Mouse (Mus musculus) forebrain, embryonic 15.5 days (tissue): ENCODE measurements around the gene Pdzd9. TPM values are rescaled to one million over a fixed set of nuclear protein-coding genes. Genes with fewer than 3 reads are reported as not detected.

ENCODE experiments used
- ATAC-seq: fragments of 200-750 bp; cut with Nextera tagmentation; replicated peaks from 2 replicates; pipeline ENCODE4 v1.8.0; 2017; ENCODE audit warnings: mild to moderate bottlenecking, moderate TSS enrichment, moderate library complexity
- H3K27ac ChIP-seq: fragments of 300-500 bp; sonication (generic); replicated peaks from 2 replicates; pipeline ENCODE4 v1.5.1; 2015; ENCODE audit warnings: mild to moderate bottlenecking, inconsistent platforms
- H3K27me3 ChIP-seq: fragments of 300-500 bp; sonication (generic); 2 replicates; pipeline ENCODE4 v1.6.1; 2015; ENCODE audit warnings: inconsistent platforms
- H3K36me3 ChIP-seq: fragments of 300-500 bp; sonication (generic); 2 replicates; pipeline ENCODE4 v1.6.1; 2015; ENCODE audit warnings: mild to moderate bottlenecking, inconsistent platforms
- H3K4me1 ChIP-seq: fragments of 300-500 bp; sonication (generic); 2 replicates; pipeline ENCODE4 v1.6.1; 2015; ENCODE audit warnings: inconsistent platforms
- H3K4me2 ChIP-seq: fragments of 300-500 bp; sonication (generic); replicated peaks from 2 replicates; pipeline ENCODE4 v1.6.1; 2015; ENCODE audit warnings: mild to moderate bottlenecking, inconsistent platforms
- H3K4me3 ChIP-seq: fragments of 300-500 bp; sonication (generic); 2 replicates; pipeline ENCODE4 v1.5.1; 2015; ENCODE audit warnings: mild to moderate bottlenecking, inconsistent platforms
- H3K9ac ChIP-seq: fragments of 300-500 bp; sonication (generic); replicated peaks from 2 replicates; pipeline ENCODE4 v1.6.1; 2015; ENCODE audit warnings: mild to moderate bottlenecking, inconsistent platforms
- H3K9me3 ChIP-seq: fragments of 300-500 bp; sonication (generic); 2 replicates; pipeline ENCODE4 v1.6.1; 2016; ENCODE audit warnings: inconsistent platforms
- WGBS: fragments of 180-500 bp; shearing (Covaris S2); methylation state at CpG from one replicate; pipeline ENCODE4 v1.1.7; 2015; ENCODE audit warnings: mixed read lengths; 5-methylcytosine and 5-hydroxymethylcytosine counted together
- polyA plus RNA-seq: library from polyadenylated mRNA; unstranded; fragments of >200 nt; fragmentation: Nextera tagmentation; extraction: Ambion mirVana; gene quantifications from 2 replicates; pipeline ENCODE4 v1.2.1, GENCODE M21; 2015

Pdzd9 gene
- polyA plus RNA-seq, 1 experiment from 2014 or later: 0.27 TPM

DNA sequence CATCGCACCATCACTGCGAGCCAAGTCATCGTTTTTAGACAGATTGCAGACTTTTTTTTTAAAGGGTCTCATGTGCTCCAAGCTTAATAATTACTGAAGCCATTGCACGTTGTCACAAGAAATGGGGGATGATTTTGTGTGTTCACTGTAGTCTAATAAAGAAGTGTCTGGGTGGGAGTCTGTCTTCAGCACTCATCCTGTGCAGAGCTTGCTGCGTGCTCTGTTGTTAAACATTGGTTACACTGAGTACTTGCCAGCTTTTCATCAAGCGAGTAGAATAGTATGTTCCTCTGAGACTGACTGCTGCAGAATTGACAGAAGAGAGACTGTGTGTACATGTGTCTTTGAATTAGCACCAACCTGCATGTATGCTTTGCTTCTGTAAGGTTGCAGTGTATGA, 15.1 kb upstream of the Pdzd9 start:
- Histone ChIP-seq H3K27ac (peak overlapping the region; percentile 32), H3K36me3 (no peaks in the 10 kb centered on the region), H3K4me3 (no peak overlapping the region), H3K27me3 (no peaks in the 10 kb centered on the region), H3K4me2 (no peak overlapping the region), H3K4me1 (peaks cover 33% of the 10 kb centered on the region), H3K9me3 (no peaks in the 10 kb centered on the region), H3K9ac (no peak overlapping the region)
- 0 out of 2 replicates have a peak, but pooled peaks have one; percentile 26 for ATAC-seq
- 63% methylated on average over 6 of the region's 6 CpGs for WGBS

DNA sequence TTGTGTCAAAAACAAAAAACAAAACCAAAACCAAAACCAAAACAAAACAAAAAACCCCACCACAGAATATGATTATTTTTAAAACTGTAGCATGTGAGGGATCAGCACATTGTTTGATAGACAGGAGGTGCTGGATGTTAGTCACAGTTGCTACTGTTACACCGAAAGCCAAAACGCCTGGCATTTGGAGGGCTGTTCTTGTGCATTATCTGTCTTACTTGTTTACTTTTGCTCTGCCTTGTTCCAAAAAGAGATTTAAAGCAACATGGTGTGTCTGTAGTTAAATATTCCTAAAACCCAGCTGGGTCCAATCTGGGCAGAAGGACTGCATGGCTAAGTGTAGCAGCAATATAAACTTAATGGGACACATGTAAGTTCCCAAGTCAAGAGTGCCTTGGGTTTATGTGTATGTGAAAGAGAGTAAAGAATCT, 14.6 kb upstream of the Pdzd9 start:
- Histone ChIP-seq H3K27me3 (no peaks in the 10 kb centered on the region), H3K9ac (no peak overlapping the region), H3K4me2 (no peak overlapping the region), H3K9me3 (no peaks in the 10 kb centered on the region), H3K36me3 (no peaks in the 10 kb centered on the region), H3K4me3 (no peak overlapping the region), H3K27ac (peak overlapping the region; percentile 57; the same call in 1 of the 2 replicates), H3K4me1 (peaks cover 37% of the 10 kb centered on the region)
- 0 out of 2 replicates have a peak, but pooled peaks have one; percentile 41 for ATAC-seq
- 68% methylated on average over 2 of the region's 2 CpGs for WGBS

GRCm38 (mm10) chr7:120682002-120682401, 11.9 kb upstream of the Pdzd9 start:
- no peak overlapping the region for H3K9ac ChIP-seq
- no peak for ATAC-seq
- 60% methylated on average over 4 of the region's 4 CpGs for WGBS
- no peak overlapping the region for H3K4me3 ChIP-seq
- peaks cover 48% of the 10 kb centered on the region for H3K4me1 ChIP-seq
- H3K36me3 ChIP-seq: no peaks in the 10 kb centered on the region
- no peak overlapping the region for H3K4me2 ChIP-seq
- no peaks in the 10 kb centered on the region for H3K27me3 ChIP-seq
- no peak overlapping the region for H3K27ac ChIP-seq
- H3K9me3 ChIP-seq: no peaks in the 10 kb centered on the region

- no peaks in the 10 kb centered on the region for H3K27me3 ChIP-seq
- H3K27ac ChIP-seq: no peak overlapping the region
- peak overlapping the region; percentile 93 for H3K4me3 ChIP-seq
- no peaks in the 10 kb centered on the region for H3K36me3 ChIP-seq
- peak overlapping the region; percentile 74 for H3K4me2 ChIP-seq
- peaks cover 37% of the 10 kb centered on the region for H3K4me1 ChIP-seq
- ATAC-seq: no peak
- H3K9me3 ChIP-seq: no peaks in the 10 kb centered on the region
- peak overlapping the region; percentile 91 for H3K9ac ChIP-seq
- WGBS: 54% methylated on average over 8 of the region's 8 CpGs
These were observed 8.9 kb upstream of the Pdzd9 start for GRCm38 (mm10) chr7:120679023-120679422.

DNA sequence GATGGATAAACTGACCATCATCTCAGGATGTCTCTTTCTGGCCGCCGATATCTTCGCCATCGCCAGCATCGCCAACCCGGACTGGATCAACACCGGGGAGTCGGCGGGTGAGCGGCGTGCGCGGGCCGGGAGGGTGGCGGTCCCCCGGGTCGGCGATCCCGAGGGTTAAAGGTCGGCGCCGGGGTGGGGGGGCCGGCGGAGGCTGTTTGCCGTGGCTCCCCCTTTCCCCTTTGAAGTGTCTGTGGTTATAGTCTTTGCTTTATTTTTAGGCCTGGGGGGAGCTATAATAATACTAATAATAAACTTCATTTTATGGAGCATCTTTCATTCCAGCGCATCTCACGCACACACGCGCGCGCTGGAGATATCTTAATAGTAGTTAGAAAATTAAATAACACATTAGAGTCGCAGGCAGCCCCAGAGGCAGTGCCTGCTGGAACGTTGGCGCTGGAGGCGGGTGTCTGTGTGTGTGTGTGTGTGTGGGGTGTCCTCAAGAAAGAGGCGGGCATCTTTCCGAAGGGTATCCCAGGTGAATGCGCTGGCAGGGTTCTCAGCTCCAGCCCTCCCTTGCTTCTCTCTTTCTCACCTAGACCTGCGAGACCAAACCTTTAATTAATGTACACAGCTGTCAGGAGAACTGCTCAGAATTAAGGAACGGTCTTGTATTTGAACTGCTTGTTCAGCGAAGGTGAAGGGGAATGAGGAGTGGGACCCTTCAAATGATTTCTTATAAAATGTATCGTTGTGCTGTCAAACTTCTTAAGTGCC, 7.8 kb upstream of the Pdzd9 start:
- ATAC-seq: peak; percentile 75
- no peaks in the 10 kb centered on the region for H3K27me3 ChIP-seq
- peak overlapping the region; percentile 91 for H3K9ac ChIP-seq
- H3K4me3 ChIP-seq: peak overlapping the region; percentile 93
- H3K4me1 ChIP-seq: peaks cover 37% of the 10 kb centered on the region
- no peaks in the 10 kb centered on the region for H3K36me3 ChIP-seq
- WGBS: 2% methylated on average over 42 of the region's 42 CpGs
- H3K9me3 ChIP-seq: no peaks in the 10 kb centered on the region
- peak overlapping the region; percentile 46 for H3K27ac ChIP-seq
- peak overlapping the region; percentile 74 for H3K4me2 ChIP-seq

GRCm38 (mm10) chr7:120677001-120677643, 7.0 kb upstream of the Pdzd9 start, which contains the start of gene Mosmo:
Gene Mosmo, plus strand, starts transcription at chr7:120677618.
- Histone ChIP-seq H3K27ac (peak within 1 kb of the TSS; percentile 46), H3K4me3 (peak within 1 kb of the TSS; percentile 93), H3K27me3 (no peaks in the 10 kb centered on the region), H3K9me3 (no peaks in the 10 kb centered on the region), H3K4me1 (peaks cover 37% of the 10 kb centered on the region), H3K4me2 (peak within 1 kb of the TSS; percentile 74), H3K9ac (peak within 1 kb of the TSS; percentile 91), H3K36me3 (no peaks in the 10 kb centered on the region)
- ATAC-seq: peak; percentile 96
- under 1% methylated on average over 36 of the region's 44 CpGs for WGBS

- H3K4me2 ChIP-seq: no peak overlapping the region
- no peak overlapping the region for H3K9ac ChIP-seq
- no peaks in the 10 kb centered on the region for H3K27me3 ChIP-seq
- H3K27ac ChIP-seq: no peak overlapping the region
- H3K4me1 ChIP-seq: peaks cover 4% of the 10 kb centered on the region
- H3K4me3 ChIP-seq: no peak overlapping the region
- 59% methylated on average over 2 of the region's 2 CpGs for WGBS
- no peak for ATAC-seq
- H3K9me3 ChIP-seq: no peaks in the 10 kb centered on the region
- H3K36me3 ChIP-seq: no peaks in the 10 kb centered on the region
These were observed 1.1 kb upstream of the Pdzd9 start for GRCm38 (mm10) chr7:120671271-120671670.

DNA sequence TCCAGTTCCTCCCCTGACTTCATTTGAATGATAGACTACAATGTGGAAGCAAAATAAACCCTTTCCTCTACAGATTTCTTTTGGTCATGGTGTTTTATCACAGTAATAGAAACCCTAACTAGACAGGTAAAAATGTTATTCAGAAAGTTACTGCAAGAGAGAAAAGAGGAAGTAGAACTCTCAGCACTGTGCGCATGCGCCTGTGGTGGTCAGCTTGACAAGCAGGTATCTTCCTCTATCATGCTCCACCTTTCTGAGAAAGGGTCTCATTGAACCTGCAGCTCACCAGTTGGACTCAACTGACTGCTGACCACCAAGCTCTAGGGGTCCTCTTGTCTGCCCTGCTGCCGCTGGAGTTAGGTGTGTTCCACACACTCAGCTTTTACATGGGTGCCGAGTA, 8.1 kb downstream of the Pdzd9 start:
- Histone ChIP-seq H3K4me1 (no peaks in the 10 kb centered on the region), H3K27me3 (no peaks in the 10 kb centered on the region), H3K36me3 (peaks cover 32% of the 10 kb centered on the region), H3K4me3 (no peak overlapping the region), H3K4me2 (no peak overlapping the region), H3K9ac (no peak overlapping the region), H3K27ac (no peak overlapping the region), H3K9me3 (no peaks in the 10 kb centered on the region)
- 98% methylated on average over 4 of the region's 4 CpGs for WGBS
- ATAC-seq: no peak

DNA sequence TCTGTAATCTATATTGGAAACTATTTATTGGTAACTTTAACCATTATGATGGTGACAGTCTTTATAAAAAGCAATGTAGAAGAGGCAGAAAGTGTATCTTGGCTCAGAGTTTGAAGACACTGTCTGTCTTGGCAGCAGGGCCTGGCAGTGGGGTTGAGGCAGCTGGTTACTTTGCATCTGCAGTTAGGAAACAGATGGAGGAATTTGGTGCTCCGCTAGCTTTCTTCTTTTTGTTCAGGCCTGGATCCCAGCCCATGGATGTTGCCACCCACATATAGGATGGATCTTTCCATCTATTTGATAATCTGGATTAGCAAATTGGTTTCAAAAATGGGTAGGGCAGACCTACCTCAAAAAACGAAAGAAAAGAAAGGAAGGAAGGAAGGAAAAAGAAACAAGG, 22.3 kb downstream of the Pdzd9 start:
- ATAC-seq: peak; percentile 51; the same call in 1 of the 2 replicates
- H3K4me3 ChIP-seq: no peak overlapping the region
- peaks cover 78% of the 10 kb centered on the region for H3K36me3 ChIP-seq
- H3K27ac ChIP-seq: peak overlapping the region; percentile 48; the same call in 1 of the 2 replicates
- H3K27me3 ChIP-seq: no peaks in the 10 kb centered on the region
- H3K9ac ChIP-seq: no peak overlapping the region
- no peaks in the 10 kb centered on the region for H3K4me1 ChIP-seq
- 68% methylated on average over 2 of the region's 2 CpGs for WGBS
- no peak overlapping the region for H3K4me2 ChIP-seq
- H3K9me3 ChIP-seq: no peaks in the 10 kb centered on the region

- WGBS: 75% methylated on average over 4 of the region's 4 CpGs
- Histone ChIP-seq H3K4me2 (no peak overlapping the region), H3K9me3 (no peaks in the 10 kb centered on the region), H3K4me3 (no peak overlapping the region), H3K36me3 (peaks cover 73% of the 10 kb centered on the region), H3K9ac (no peak overlapping the region), H3K27ac (no peak overlapping the region), H3K27me3 (no peaks in the 10 kb centered on the region), H3K4me1 (0 out of 2 replicates have a peak, but pooled peaks cover 3% of the 10 kb centered on the region)
- ATAC-seq: no peak
These were observed 26.9 kb downstream of the Pdzd9 start for GRCm38 (mm10) chr7:120643217-120643616.

DNA sequence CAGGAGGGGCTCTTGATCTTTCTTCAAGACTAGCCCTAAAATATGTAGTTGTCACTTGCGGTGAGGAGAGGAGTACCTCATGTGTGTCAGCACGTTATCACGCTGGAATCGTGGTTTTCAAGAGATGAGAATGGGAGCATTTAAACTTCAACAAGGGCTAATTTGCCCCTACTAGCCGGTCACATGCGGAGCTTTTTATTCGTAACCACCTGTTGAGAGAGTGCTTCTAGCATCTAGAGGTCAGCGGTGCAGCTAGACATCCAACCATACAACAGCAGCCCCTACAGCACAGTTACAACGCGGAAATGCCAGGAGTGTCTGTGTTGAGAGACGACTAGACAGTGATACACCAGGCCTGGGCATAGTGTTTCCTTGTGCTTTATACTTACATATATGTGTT, 34.3 kb downstream of the Pdzd9 start:
- Histone ChIP-seq H3K4me2 (peak overlapping the region; percentile 74), H3K9ac (peak overlapping the region; percentile 100), H3K27me3 (no peaks in the 10 kb centered on the region), H3K4me3 (peak overlapping the region; percentile 99), H3K9me3 (no peaks in the 10 kb centered on the region), H3K36me3 (peaks cover 29% of the 10 kb centered on the region), H3K4me1 (peaks cover 26% of the 10 kb centered on the region), H3K27ac (peak overlapping the region; percentile 88; the same call in 1 of the 2 replicates)
- no peak for ATAC-seq
- WGBS: 2% methylated on average over 11 of the region's 11 CpGs

- no peaks in the 10 kb centered on the region for H3K27me3 ChIP-seq
- H3K9me3 ChIP-seq: no peaks in the 10 kb centered on the region
- peak overlapping the region; percentile 74 for H3K4me2 ChIP-seq
- peak overlapping the region; percentile 88 for H3K27ac ChIP-seq
- under 1% methylated on average over 32 of the region's 32 CpGs for WGBS
- peaks cover 26% of the 10 kb centered on the region for H3K4me1 ChIP-seq
- peaks cover 25% of the 10 kb centered on the region for H3K36me3 ChIP-seq
- peak overlapping the region; percentile 100 for H3K9ac ChIP-seq
- peak overlapping the region; percentile 99 for H3K4me3 ChIP-seq
- no peak; the same call in 1 of the 2 replicates for ATAC-seq
These were observed 34.8 kb downstream of the Pdzd9 start for GRCm38 (mm10) chr7:120635362-120635781.
